Mouse (Mus musculus) liver (tissue): ENCODE measurements at regions not wholly inside any gene's neighbourhood (a gene's known extent, or its start where the extent isn't known, plus 50 kb on each side); places are given as distances from the start of the nearest gene placed in this dataset.
"Not testable (repeated sequence)": the region's sequence is repeated elsewhere in the genome, so short reads cannot be mapped to it uniquely, and the experiment has no call there.

Experiments
- DNase-seq: peaks from one replicate; pipeline ENCODE4 v3.0.0-alpha.2; 2020; ENCODE audit warnings: mixed read lengths

- no peak for DNase-seq
Measured at GRCm38 (mm10) chr9:27453476-27453875, 56.9 kb downstream of the Spata19 start.

GRCm38 (mm10) chr9:27453924-27454652, 57.5 kb downstream of the Spata19 start:
- DNase-seq: no peak

- DNase-seq: no peak
Measured at GRCm38 (mm10) chr9:27458335-27459040, 61.9 kb downstream of the Spata19 start.

- no peak for DNase-seq
Measured at GRCm38 (mm10) chr9:27461029-27461428, 64.4 kb downstream of the Spata19 start.

GRCm38 (mm10) chr9:27464006-27464405, 67.4 kb downstream of the Spata19 start:
- DNase-seq: no peak

- peak; percentile 6 for DNase-seq
Measured at GRCm38 (mm10) chr9:27475468-27475867, 78.9 kb downstream of the Spata19 start.

- no peak for DNase-seq
Measured at GRCm38 (mm10) chr9:27476636-27477035, 80.0 kb downstream of the Spata19 start.

- no peak for DNase-seq
Measured at GRCm38 (mm10) chr9:27477079-27477687, 80.6 kb downstream of the Spata19 start.

- DNase-seq: no peak
Measured at GRCm38 (mm10) chr9:27478346-27478745, 81.7 kb downstream of the Spata19 start.

- no peak for DNase-seq
Measured at GRCm38 (mm10) chr9:27501816-27502215, 105.2 kb downstream of the Spata19 start.

GRCm38 (mm10) chr9:27509157-27509556, 112.6 kb downstream of the Spata19 start:
- no peak for DNase-seq

- no peak for DNase-seq
Measured at GRCm38 (mm10) chr9:27509711-27510110, 113.1 kb downstream of the Spata19 start.

GRCm38 (mm10) chr9:27511161-27511560, 114.6 kb downstream of the Spata19 start:
- DNase-seq: no peak

GRCm38 (mm10) chr9:27515427-27516110, 119.0 kb downstream of the Spata19 start:
- no peak for DNase-seq

GRCm38 (mm10) chr9:27518031-27518430, 121.4 kb downstream of the Spata19 start:
- no peak for DNase-seq

- DNase-seq: no peak
Measured at GRCm38 (mm10) chr9:27519711-27520110, 123.1 kb downstream of the Spata19 start.

- DNase-seq: no peak
Measured at GRCm38 (mm10) chr9:27521181-27521580, 124.6 kb downstream of the Spata19 start.

GRCm38 (mm10) chr9:27526681-27527080, 130.1 kb downstream of the Spata19 start:
- DNase-seq: no peak

- no peak for DNase-seq
Measured at GRCm38 (mm10) chr9:27538480-27538879, 141.9 kb downstream of the Spata19 start.

- no peak for DNase-seq
Measured at GRCm38 (mm10) chr9:27541585-27542151, 145.1 kb downstream of the Spata19 start.

GRCm38 (mm10) chr9:27554697-27555096, 158.1 kb downstream of the Spata19 start:
- DNase-seq: not testable (repeated sequence)

GRCm38 (mm10) chr9:27556315-27557225, 160.0 kb downstream of the Spata19 start:
- no peak for DNase-seq
